Mouse (Mus musculus): ENCODE measurements at regions not wholly inside any gene's neighbourhood (a gene's known extent, or its start where the extent isn't known, plus 50 kb on each side); places are given as distances from the start of the nearest gene placed in this dataset.

GRCm38 (mm10) chr13:98413233-98413632, 59.2 kb downstream of the Foxd1 start:
- in situ Hi-C loops (cut with MboI; ENCODE audit: low pct_ligation_motif_present, low pct_unique_long_range_greater_than_20kb, low sequenced_read_pairs): no loop called here

More at GRCm38 (mm10) chr13:98413233-98413632, 59.2 kb downstream of the Foxd1 start:
- H3K9me3 ChIP-seq (replicated peaks; ENCODE audit: low read length): no peaks in the 10 kb centered on the region
- no peaks in the 10 kb centered on the region for H3K79me2 ChIP-seq (replicated peaks; ENCODE audit: control insufficient read depth, extremely low read depth, insufficient read depth, poor library complexity, severe bottlenecking)
- H3K9ac ChIP-seq (ENCODE audit: insufficient read depth, low read depth): no peak overlapping the region
- no peaks in the 10 kb centered on the region for H3K27me3 ChIP-seq (replicated peaks)
- no peak overlapping the region for H3K4me3 ChIP-seq (replicated peaks in 1 of 3; ENCODE audit: low read depth in 2 of 3, low read length in 2 of 3, poor library complexity in 1 of 3)
- no peak for DNase-seq (ENCODE audit: extremely low read depth)
- dilution Hi-C loops (cut with MboI; ENCODE audit: extremely low pct_ligation_motif_present, extremely low pct_unique_long_range_greater_than_20kb, low sequenced_read_pairs): no loop called here
- no peak overlapping the region for H3K27ac ChIP-seq (ENCODE audit: insufficient read depth, low read depth)
- no peaks in the 10 kb centered on the region for H3K4me1 ChIP-seq (ENCODE audit: control insufficient read depth in 1 of 2, insufficient read depth in 2 of 2)
- TF ChIP-seq ELF1 (IDR thresholded peaks at IDR 0.05; ENCODE audit: low read depth, low read length) (no peak), ZMIZ1 (IDR thresholded peaks at IDR 0.05; ENCODE audit: low read depth, low read length) (no peak), BHLHE40 (IDR thresholded peaks at IDR 0.05; ENCODE audit: low read depth, low read length) (no peak), TCF12 (IDR thresholded peaks at IDR 0.05; ENCODE audit: low read depth, low read length) (no peak), TBP (conservative IDR thresholded peaks at IDR 0.05; ENCODE audit: low read depth, low read length) (no peak), POLR2AphosphoS2 (IDR thresholded peaks at IDR 0.05; ENCODE audit: low read depth, low read length) (no peak), MAX (IDR thresholded peaks at IDR 0.05; ENCODE audit: low read length) (no peak), POLR2A (IDR thresholded peaks at IDR 0.05; ENCODE audit: low read depth, low read length) (no peak), ZKSCAN1 (IDR thresholded peaks at IDR 0.05; ENCODE audit: borderline replicate concordance, low read depth, low read length) (no peak), CHD2 (IDR thresholded peaks at IDR 0.05; ENCODE audit: low read length) (no peak), MXI1 (IDR thresholded peaks at IDR 0.05; ENCODE audit: low read depth, low read length) (no peak), CTCF (conservative IDR thresholded peaks at IDR 0.05 in 1 of 2, IDR thresholded peaks at IDR 0.05 in 1 of 2; ENCODE audit: low read depth in 2 of 2, low read length in 2 of 2) (no peak), SIN3A (IDR thresholded peaks at IDR 0.05; ENCODE audit: low read length) (no peak)
- H3K4me2 ChIP-seq (ENCODE audit: insufficient read depth, low read depth, poor library complexity, severe bottlenecking): no peak overlapping the region
- no peaks in the 10 kb centered on the region for H3K36me3 ChIP-seq (replicated peaks in 1 of 2; ENCODE audit: control insufficient read depth in 1 of 2, insufficient read depth in 1 of 2, low read length in 1 of 2)
